Mouse (Mus musculus): ENCODE data around the gene Babam1.
"Not testable (repeated sequence)": the region's sequence is repeated elsewhere in the genome, so short reads cannot be mapped to it uniquely, and the experiment has no call there.

Babam1 gene

GRCm38 (mm10) chr8:71404951-71405351 is 8.3 kb downstream of the Babam1 start:
- ATAC-seq (ENCODE audit: insufficient number of reproducible peaks, low FRiP score, low TSS enrichment): no peak

GRCm38 (mm10) chr8:71405401-71406098 is 8.9 kb downstream of the Babam1 start, which contains the start of gene Ankle1:
TSS of gene Ankle1 (plus strand) at chr8:71406010.
- ATAC-seq (ENCODE audit: insufficient number of reproducible peaks, low FRiP score, low TSS enrichment): peak; percentile 64

GRCm38 (mm10) chr8:71406099-71407015 is 9.7 kb downstream of the Babam1 start:
- ATAC-seq (ENCODE audit: insufficient number of reproducible peaks, low FRiP score, low TSS enrichment): no peak; the same call in 1 of the 2 replicates

GRCm38 (mm10) chr8:71407441-71407840 is 10.8 kb downstream of the Babam1 start:
- no peak for ATAC-seq (ENCODE audit: insufficient number of reproducible peaks, low FRiP score, low TSS enrichment)

DNA sequence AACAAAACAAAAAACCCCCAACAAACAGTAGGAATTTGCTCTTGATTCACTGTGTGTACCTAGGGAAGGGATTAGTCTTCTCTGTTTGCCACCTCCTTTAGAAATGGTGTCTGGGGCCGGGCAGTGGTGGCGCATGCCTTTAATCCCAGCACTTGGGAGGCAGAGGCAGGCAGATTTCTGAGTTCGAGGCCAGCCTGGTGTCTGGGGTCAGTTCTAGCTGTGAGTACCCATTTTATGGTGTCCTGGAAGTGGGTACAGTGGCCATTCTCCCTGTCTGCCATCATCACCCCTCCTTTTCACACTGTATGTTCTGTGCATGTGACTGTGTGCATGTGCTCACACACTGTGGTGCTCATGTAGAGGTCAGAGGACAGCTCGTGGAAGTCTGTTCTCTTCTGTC is 11.6 kb downstream of the Babam1 start:
- no peak for ATAC-seq (ENCODE audit: insufficient number of reproducible peaks, low FRiP score, low TSS enrichment)

DNA sequence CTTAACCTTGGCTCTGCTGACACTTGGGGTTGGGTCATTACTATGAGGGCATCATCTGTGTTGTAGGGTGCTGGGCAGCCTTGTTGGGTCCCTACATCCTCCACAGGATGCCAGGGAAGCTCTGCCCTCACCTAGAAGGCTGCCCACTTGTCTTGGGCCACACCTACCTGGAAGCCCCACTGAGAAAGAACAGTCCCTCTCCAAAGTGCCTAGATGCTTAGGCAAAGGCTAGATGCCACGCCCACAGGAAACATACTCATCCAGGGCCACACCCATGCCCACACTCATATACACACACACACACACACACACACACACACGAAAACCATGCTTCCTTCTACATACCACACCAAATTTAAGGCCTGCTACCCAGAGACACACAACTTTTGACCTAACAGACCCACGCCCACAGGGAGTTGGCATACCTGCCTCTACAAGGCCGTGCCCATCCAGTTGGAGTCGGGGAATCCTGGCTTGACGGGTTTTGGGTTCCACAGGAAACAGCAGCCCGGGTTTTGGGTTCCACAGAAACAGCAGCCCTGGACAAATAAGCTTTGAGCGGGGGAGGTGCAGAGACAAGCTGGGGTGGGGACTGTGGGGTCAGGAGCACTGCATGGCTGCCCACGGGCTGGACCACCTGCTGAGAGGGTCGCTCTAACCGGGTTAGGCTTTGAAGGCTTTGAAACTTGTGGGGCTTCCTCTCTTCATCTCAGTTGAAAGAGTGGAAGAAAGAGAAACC is 15.0 kb downstream of the Babam1 start:
- no peak for ATAC-seq (ENCODE audit: insufficient number of reproducible peaks, low FRiP score, low TSS enrichment)

- no peak for ATAC-seq (ENCODE audit: insufficient number of reproducible peaks, low FRiP score, low TSS enrichment)
These were observed 25.5 kb downstream of the Babam1 start for GRCm38 (mm10) chr8:71422121-71422520.

DNA sequence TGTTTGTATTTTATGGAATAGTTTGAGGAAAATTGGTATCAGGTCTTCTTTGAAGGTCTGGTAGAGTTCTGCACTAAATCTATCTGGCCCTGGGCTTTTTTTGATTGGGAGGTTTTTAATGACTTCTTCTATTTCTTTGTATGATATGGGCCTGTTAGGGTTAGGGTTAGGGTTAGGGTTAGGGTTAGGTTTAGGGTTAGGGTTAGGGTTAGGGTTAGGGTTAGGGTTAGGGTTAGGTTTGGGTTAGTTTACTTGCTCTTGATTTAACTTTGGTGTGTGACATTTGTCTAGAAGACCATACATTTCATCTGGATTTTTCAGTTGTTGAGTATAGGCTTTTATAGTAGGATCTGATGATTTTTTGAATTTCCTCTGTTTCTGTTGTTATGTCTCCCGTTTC is 36.3 kb downstream of the Babam1 start:
- ATAC-seq (ENCODE audit: insufficient number of reproducible peaks, low FRiP score, low TSS enrichment): not testable (repeated sequence)

DNA sequence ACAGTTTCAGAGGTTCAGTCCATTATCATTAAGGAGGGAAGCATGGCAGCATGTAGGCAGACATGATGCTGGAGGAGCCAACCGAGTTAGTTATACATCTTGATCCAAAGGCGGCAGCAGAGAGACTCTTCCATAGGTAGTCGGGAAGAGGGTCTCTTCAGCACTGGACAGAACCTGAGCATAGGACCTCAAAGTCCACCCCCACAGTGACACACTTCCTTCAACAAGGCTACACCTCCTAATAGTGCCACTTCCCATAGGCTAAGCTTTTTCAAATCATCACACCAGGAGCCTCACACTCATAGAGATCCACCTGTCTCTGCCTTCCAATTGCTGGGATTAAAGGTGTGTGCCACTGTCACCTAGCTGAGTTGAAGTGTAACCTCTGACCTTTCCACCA is 40.4 kb downstream of the Babam1 start:
- ATAC-seq (ENCODE audit: insufficient number of reproducible peaks, low FRiP score, low TSS enrichment): no peak

DNA sequence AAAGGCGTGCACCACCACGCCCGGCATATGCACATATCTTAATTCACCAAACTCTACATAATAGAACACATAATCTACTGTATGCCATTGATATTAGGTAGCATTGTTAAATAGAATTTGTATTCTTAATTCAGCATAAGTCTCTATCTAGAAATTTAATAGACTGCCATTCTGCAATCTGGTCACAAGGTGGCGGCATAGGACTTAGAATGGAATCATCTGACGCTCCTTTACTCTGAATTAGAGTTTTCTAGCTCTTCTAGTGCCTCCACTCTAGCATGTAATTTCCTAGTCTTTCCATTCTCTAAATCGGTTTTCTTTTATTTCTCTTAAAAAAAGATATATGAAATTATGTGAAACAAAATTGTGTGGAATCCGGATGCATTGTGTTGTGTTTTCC is 44.7 kb downstream of the Babam1 start:
- no peak for ATAC-seq (ENCODE audit: insufficient number of reproducible peaks, low FRiP score, low TSS enrichment)

- no peak for ATAC-seq (ENCODE audit: insufficient number of reproducible peaks, low FRiP score, low TSS enrichment)
These were observed 48.4 kb downstream of the Babam1 start for GRCm38 (mm10) chr8:71445096-71445495.

DNA sequence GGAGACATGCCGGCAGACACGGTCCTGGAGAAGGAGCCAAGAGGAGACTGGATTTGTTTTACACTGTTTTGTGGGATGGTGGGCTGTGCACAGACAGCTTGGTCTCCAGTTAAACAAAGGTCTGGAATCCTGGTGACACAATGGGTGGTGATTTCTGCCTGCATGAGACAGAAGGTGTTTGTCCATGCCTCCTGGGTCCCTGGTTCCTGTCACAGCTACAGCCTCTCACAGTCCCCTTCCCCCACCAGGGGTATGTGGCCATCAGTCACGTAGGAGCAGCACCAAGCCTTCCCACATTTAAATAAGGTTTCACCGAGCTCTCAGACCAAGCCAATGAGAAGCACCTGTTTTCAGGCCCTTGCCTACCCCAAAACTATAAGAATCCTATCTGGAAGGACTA is 54.7 kb downstream of the Babam1 start:
- no peak for ATAC-seq (ENCODE audit: insufficient number of reproducible peaks, low FRiP score, low TSS enrichment)

DNA sequence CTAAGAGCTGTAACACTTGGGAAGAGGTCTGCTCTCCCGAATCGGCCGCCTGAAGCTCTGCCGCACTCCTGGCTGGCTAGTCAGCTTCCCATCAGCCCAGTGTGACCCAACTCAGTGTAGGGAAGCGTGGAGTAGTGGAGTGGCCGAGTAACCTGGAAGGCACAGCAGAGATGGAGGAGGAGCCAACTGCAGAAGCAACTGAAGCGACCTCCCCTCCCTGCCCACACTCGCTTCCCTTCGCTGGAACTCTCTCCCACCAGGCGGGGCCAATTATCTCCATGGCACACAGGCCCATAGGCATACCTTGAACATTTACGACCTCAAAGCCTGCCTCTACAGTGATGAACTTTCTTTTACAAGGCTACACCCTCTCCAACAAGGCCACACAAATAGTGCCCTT is 55.1 kb downstream of the Babam1 start:
- no peak for ATAC-seq (ENCODE audit: insufficient number of reproducible peaks, low FRiP score, low TSS enrichment)

DNA sequence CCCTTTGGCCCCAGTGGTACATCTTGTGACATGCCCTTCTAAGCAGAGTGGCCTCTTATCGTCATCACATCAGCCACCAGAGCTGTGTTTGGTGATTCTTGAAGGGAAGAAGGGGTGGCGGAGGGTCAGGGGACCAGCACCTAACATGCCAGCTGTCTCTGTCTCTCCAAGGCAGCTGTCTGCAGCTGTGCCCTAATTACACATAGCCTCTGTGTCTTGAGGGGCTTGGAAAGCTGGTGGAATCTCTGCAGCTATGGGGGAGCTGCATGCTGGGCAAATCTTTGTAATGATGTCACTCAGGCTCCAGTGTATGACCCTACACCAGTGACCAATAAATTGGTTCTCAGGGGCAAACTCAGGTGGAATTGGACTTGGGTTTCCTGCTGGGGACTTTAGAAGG is 56.0 kb downstream of the Babam1 start:
- no peak for ATAC-seq (ENCODE audit: insufficient number of reproducible peaks, low FRiP score, low TSS enrichment)
